Mouse (Mus musculus) NIH3T3 (cell line): Measurements from ENCODE around the gene Nbeal1.
"Not testable (repeated sequence)": the region's sequence is repeated elsewhere in the genome, so short reads cannot be mapped to it uniquely, and the experiment has no call there.

Experiments used
- DNase-seq: peaks from one replicate; pipeline ENCODE4 v3.0.0-alpha.2; 2012; ENCODE audit warnings: low read depth

Gene Nbeal1

GRCm38 (mm10) chr1:60179932-60180783 is at the start of gene Nbeal1:
Gene Nbeal1, plus strand, starts transcription at chr1:60180599.
- DNase-seq = peak; percentile 100

GRCm38 (mm10) chr1:60137346-60137745 is 43.1 kb upstream of the Nbeal1 start:
- DNase-seq = no peak

- no peak for DNase-seq
Measured at GRCm38 (mm10) chr1:60152700-60153099, 27.7 kb upstream of the Nbeal1 start.

GRCm38 (mm10) chr1:60156651-60157050 is 23.7 kb upstream of the Nbeal1 start:
- DNase-seq = no peak

DNA sequence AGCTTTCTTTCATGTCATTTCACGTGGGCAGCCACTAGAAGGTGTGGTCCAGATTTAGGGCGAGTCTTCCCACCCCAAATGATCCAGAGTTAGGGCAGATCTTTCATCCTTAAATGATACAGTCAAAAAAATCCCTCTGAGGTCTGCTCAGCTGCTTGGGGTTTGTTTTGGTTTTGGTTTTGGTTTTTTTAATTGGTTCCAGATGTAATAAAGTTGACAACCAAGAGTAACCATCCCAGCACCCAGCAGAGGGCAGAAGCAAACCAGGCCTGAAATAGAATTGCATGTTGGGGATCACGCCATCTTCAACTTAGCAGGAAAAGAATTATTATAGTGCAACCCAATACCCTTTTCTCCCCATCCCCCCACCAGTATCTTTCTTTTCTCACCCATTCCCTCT is 22.0 kb upstream of the Nbeal1 start:
- DNase-seq = peak; percentile 92

DNA sequence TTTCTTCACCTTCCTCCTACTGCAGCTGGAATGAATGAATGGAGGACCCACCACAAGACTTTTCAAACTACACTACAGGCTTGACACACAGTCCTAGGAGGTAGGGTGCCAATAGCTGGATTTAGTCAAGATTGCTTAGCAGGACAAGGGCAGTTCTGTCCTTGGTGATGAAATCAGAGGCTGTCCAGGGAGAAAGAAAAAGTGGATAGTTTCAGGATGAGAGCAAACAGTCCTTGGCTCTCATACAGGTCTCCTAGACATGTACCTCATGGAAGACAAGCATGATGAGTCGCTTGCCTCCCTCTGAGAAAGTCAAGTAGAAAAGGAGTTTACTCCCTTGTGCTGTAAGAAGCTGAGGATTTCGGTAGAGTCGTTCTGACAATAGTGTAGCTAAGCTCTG is 16.7 kb upstream of the Nbeal1 start:
- peak; percentile 54 for DNase-seq

- DNase-seq = peak; percentile 31
Measured at GRCm38 (mm10) chr1:60169626-60170025, 10.8 kb upstream of the Nbeal1 start.

DNA sequence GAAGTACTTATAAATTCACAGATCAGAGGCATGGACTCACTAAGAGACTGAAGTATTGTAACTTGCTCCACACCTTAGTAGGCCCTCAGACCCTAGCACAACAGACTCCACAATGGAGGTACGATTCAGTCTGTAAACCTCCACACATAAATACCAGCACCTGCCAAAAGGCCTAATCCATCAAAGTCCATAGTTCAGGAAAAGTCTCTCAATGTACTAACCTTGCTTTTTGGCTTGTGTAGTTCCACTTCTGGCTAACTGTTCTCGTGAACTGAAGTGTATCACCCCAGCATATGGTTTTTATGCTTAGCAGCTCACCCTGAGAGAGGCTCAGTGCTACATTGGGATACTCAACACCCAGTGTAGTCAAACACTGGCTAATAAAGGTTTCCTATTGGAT is 10.1 kb upstream of the Nbeal1 start:
- DNase-seq = no peak

DNA sequence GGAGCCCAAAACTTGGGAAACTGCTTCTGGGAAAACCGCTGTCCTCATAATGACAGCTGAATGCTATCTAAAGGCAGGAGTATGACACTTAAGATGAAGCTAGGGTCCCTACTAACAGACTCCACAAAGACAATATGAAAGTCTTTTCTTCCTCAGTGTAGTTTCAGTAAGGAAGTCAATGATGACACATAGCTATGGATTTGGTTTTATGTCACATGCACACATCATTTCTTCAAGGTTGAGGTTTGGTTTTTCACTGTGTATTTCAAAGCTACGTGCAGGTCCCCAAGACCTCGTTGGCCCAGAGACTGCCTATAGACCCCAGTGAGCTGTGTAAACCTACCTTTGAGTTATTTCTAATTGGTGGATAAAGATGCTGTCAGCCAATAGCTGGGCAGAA is 7.3 kb upstream of the Nbeal1 start:
- no peak for DNase-seq

DNA sequence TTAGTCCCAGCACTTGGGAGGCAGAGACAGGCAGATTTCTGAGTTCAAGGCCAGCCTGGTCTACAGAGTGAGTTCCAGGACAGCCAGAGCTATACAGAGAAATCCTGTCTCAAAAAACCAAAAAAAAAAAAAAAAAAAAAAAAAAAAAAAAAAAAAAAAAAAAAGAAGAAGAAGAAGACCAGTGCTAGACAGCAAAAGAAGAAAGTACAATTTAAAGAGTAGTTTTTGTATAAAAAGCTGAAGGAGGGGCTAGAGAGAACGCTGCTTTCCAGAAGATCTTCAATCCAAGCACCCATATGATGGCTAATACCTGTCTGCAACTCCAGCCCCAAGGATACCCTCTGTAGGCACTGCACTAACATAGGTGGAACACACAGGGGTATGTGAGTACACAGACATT is 2.6 kb upstream of the Nbeal1 start:
- DNase-seq = not testable (repeated sequence)

DNA sequence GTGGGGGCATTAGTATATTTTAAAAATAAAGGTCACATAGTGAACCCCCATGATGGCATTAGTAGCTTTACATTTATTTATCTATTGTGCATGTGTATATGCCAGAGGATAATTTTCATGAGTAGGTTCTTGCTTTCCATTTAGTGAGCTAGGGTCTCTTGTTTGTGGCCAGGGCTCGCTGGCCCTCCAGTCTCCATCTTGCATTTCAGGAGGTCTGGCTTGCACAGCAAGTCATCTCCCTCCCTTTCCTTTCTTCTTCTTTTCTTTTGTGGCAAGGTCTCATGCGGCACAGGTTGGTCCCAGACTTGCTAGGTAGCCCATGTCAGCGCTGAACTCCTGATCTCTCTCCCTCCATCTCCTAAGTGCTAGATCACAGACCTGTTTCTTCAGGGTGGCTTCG is 1.0 kb upstream of the Nbeal1 start:
- peak; percentile 15 for DNase-seq

DNA sequence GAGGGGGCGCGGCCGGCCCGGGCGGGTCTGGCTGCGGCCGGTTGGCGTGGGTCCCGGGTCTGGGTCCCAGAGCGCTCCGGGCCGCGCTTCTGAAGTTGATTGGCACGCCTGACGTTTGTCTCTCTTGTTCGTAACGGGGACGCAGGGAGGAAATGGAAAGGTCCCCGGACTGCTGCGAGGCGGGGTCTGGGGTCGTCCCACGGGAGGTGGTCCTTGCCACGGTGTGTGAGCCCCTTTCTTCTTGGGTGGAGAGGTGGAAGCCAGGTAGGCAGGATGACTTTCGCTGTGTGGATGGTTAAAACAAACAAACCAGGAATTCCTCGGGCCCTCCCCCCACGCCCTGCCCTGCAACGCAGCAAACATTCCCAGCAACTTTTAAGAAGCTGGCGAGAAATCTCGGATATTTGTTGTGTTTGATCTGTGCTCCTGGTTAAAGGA is 404 bp downstream of the Nbeal1 start:
- peak; percentile 66 for DNase-seq

DNA sequence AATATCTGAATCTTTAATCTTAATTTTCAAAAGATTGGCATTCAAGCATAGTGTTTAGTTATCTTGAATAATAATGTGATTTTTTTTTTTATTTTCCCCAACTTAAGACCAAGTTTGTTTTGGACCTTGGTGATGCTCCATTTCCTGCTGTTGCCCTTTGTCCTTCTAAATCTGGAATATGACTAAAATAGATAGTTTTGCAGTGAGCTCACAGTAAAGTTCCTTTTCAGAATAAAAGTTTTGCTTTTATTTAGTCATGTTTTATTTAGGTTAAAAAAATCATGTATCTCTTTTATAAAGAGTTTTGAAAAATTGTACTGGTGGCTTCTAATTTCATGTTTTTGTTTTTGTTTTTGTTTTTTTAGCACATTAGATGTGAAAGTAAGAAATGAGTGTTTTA is 8.1 kb downstream of the Nbeal1 start:
- DNase-seq = no peak

GRCm38 (mm10) chr1:60196813-60197212 is 16.4 kb downstream of the Nbeal1 start:
- peak; percentile 13 for DNase-seq

- DNase-seq = peak; percentile 20
Measured at GRCm38 (mm10) chr1:60199006-60199405, 18.6 kb downstream of the Nbeal1 start.

- DNase-seq = no peak
Measured at GRCm38 (mm10) chr1:60236261-60236660, 55.9 kb downstream of the Nbeal1 start.

- no peak for DNase-seq
Measured at GRCm38 (mm10) chr1:60240430-60240829, 60.0 kb downstream of the Nbeal1 start.

DNA sequence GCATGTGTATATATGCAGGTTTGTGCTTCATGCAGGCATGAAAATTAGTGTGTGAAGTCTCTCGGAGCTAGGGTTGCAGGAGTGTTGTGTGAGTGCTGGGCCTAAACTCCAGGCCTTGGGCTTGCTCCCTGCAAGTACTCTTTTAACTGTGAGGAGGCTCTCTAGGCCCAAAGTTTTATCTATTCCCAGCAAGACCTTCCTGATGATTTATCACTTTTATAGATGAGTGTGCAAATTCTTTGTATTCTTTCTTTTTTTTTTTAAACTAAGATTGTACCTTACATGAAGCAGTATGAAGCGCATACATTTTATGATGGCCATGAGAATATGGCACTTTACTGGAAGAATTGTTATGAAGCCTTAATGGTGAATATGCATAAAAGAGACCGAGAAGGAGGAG is 87.7 kb downstream of the Nbeal1 start:
- DNase-seq = no peak

DNA sequence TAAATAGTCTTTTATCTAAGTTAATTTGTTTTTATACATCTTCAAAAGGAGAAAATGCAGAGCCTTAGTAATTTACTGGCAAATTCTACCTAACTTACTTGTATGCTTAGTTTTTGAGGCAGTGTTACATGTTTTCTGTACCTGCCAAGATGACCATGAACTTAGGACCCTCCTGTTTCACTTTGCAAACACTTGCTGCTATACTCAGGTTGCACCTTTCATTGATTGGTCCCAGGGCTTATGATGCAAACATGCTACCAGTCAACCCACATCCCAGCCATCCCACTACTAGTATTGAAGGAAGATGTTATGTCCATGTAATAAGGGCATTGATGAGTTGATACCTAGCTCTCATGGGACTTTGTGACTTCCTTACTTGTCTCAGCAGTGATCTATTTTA is 88.9 kb downstream of the Nbeal1 start:
- no peak for DNase-seq

- DNase-seq = peak; percentile 66
Measured at GRCm38 (mm10) chr1:60272471-60272870, 92.1 kb downstream of the Nbeal1 start.

- no peak for DNase-seq
Measured at GRCm38 (mm10) chr1:60293921-60294320, 113.5 kb downstream of the Nbeal1 start.

GRCm38 (mm10) chr1:60342808-60343629 is 162.6 kb downstream of the Nbeal1 start, which contains the start of gene Cyp20a1:
Gene Cyp20a1, plus strand, starts transcription at chr1:60343323.
- peak; percentile 93 for DNase-seq
